Mouse (Mus musculus) limb, embryonic 15.5 days (tissue): Measurements from ENCODE around the gene Tas2r130. TPM values are rescaled to one million over a fixed set of nuclear protein-coding genes. Genes with fewer than 3 reads are reported as not detected.
"Not testable (repeated sequence)": the region's sequence is repeated elsewhere in the genome, so short reads cannot be mapped to it uniquely, and the experiment has no call there.

Experiments
- ATAC-seq: fragments of 200-750 bp; cut with Nextera tagmentation; 2 replicates; pipeline ENCODE4 v1.8.0; 2017; ENCODE audit warnings: low read depth, moderate TSS enrichment; ENCODE audit not compliant: insufficient number of reproducible peaks, low FRiP score, low TSS enrichment
- H3K27ac ChIP-seq: fragments of 300-500 bp; sonication (generic); 2 replicates; pipeline ENCODE4 v1.5.1; 2015; ENCODE audit warnings: moderate library complexity, mild to moderate bottlenecking, inconsistent platforms
- H3K27me3 ChIP-seq: fragments of 300-500 bp; sonication (generic); 2 replicates; pipeline ENCODE4 v1.6.1; 2015; ENCODE audit warnings: inconsistent platforms
- H3K36me3 ChIP-seq: fragments of 300-500 bp; sonication (generic); 2 replicates; pipeline ENCODE4 v1.6.1; 2015; ENCODE audit warnings: inconsistent platforms
- H3K4me1 ChIP-seq: fragments of 300-500 bp; sonication (generic); 2 replicates; pipeline ENCODE4 v1.6.1; 2015; ENCODE audit warnings: inconsistent platforms
- H3K4me2 ChIP-seq: fragments of 300-500 bp; sonication (generic); 2 replicates; pipeline ENCODE4 v1.6.1; 2015; ENCODE audit warnings: mild to moderate bottlenecking, inconsistent platforms
- H3K4me3 ChIP-seq: fragments of 300-500 bp; sonication (generic); 2 replicates; pipeline ENCODE4 v1.5.1; 2015; ENCODE audit warnings: mild to moderate bottlenecking, inconsistent platforms
- H3K9ac ChIP-seq: fragments of 300-500 bp; sonication (generic); 2 replicates; pipeline ENCODE4 v1.6.1; 2015; ENCODE audit warnings: inconsistent platforms
- H3K9me3 ChIP-seq: fragments of 300-500 bp; sonication (generic); 2 replicates; pipeline ENCODE4 v1.6.1; 2016; ENCODE audit warnings: inconsistent platforms
- WGBS: fragments of 180-500 bp; shearing (Covaris S2); methylation state at CpG from one replicate; pipeline ENCODE4 v1.1.7; 2015; 5-methylcytosine and 5-hydroxymethylcytosine counted together
- polyA plus RNA-seq: library from polyadenylated mRNA; unstranded; fragments of >200 nt; fragmentation: Nextera tagmentation; extraction: Ambion mirVana; gene quantifications from 2 replicates; pipeline ENCODE4 v1.2.1, GENCODE M21; 2015

Tas2r130 gene
- not detected in 2 replicates for polyA plus RNA-seq

DNA sequence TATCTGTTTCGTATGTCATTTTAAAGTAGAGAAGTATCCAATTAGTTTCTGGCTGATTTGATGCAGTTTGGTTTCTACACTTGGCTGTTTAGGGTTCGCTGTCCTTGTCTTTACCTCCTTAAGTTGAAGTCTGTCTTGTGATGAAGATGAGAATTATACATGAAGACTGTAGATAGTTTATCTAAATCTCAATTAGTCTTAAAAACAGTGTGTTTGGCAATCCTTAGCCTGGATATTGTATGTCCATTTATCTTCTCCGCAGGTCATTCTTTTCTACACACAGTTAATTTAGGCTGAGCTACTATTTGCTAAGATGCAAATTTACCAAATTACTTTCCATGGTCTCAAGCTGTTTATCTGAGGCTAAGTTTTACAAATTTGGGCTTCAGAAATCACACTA, at the start of gene Tas2r130:
Gene Tas2r130, minus strand, starts transcription at position 101 of the 400 bp plus-strand sequence.
- no peak within 1 kb of the TSS for H3K4me2 ChIP-seq
- no peak within 1 kb of the TSS for H3K4me3 ChIP-seq
- no peaks in the 10 kb centered on the region for H3K36me3 ChIP-seq
- H3K27ac ChIP-seq, result no peak within 1 kb of the TSS
- H3K27me3 ChIP-seq, result no peaks in the 10 kb centered on the region
- H3K9ac ChIP-seq, result no peak within 1 kb of the TSS
- no peak for ATAC-seq
- WGBS, result 68% methylated on average over 3 of the region's 3 CpGs
- H3K9me3 ChIP-seq, result no peaks in the 10 kb centered on the region
- H3K4me1 ChIP-seq, result no peaks in the 10 kb centered on the region

DNA sequence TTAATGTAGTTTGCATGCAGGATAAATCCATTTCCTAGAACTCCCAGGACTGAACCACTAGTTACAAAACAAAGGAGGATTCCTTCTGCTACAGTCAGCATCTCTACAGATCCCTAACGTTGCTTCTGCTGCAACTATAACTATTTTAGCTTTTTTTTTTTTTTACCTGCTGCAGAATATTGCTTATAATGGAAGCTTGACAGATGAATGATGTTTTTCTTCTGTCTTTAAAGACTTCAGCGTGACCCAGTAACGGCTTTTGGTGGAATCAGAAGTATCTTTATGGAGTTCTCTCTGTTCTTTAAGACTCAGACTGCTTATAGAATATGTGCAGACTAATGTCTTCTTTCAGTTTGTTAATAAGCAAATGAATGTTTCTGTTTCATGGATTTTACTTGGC, 48.1 kb upstream of the Tas2r130 start, which contains the start of gene Tas2r106:
Gene Tas2r106, minus strand, starts transcription at position 101 of the 400 bp plus-strand sequence.
- Histone ChIP-seq H3K9me3 (peaks cover 6% of the 10 kb centered on the region; the same call in 1 of the 2 replicates), H3K27me3 (no peaks in the 10 kb centered on the region), H3K9ac (no peak within 1 kb of the TSS), H3K36me3 (no peaks in the 10 kb centered on the region), H3K27ac (no peak within 1 kb of the TSS), H3K4me1 (no peaks in the 10 kb centered on the region), H3K4me3 (no peak within 1 kb of the TSS), H3K4me2 (no peak within 1 kb of the TSS)
- no peak for ATAC-seq
- WGBS, result 71% methylated on average over 3 of the region's 3 CpGs

DNA sequence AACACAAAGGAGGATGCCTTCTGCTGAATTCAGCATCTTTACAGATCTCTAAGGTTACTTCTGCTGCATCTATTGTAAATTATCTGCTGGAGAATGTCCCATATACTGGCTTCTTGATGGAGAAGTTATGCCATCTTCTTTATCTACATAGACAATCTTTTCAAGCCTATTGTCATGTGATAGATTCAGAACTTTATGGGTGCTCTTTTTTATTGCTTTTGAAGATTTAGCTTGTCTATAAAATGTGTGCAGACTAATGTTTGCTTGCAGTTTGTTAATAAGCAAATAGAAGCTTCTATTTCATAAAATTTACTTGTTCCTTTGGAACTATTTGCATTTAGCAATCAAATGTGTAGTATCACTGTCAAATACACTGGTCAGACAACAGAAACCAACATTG, 29.3 kb upstream of the Tas2r130 start, which contains the start of gene Tas2r107:
Gene Tas2r107, minus strand, starts transcription at position 101 of the 400 bp plus-strand sequence.
- Histone ChIP-seq H3K36me3 (no peaks in the 10 kb centered on the region), H3K4me2 (no peak within 1 kb of the TSS), H3K27me3 (no peaks in the 10 kb centered on the region), H3K9ac (no peak within 1 kb of the TSS), H3K9me3 (no peaks in the 10 kb centered on the region), H3K4me1 (no peaks in the 10 kb centered on the region), H3K27ac (no peak within 1 kb of the TSS), H3K4me3 (no peak within 1 kb of the TSS)
- no peak for ATAC-seq

DNA sequence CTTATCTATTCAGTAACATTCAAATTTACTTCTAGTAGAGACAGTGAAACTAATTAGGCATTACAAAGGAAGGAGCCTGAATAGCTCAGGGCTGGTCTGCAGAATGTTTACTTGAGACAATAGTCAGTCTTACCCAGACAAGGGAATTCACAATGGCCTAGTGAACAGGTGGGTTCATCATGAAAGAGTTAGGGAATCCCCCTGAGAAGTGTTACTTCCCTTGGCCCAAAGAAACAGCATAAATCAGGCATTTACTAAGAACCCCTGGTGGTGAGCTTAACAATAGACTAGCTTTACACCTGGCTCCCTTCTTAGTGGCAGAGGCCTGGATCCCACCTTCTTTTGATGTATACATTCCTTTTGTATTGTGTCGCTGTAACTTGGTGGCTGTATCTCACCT, 20.8 kb downstream of the Tas2r130 start:
- H3K27me3 ChIP-seq, H3K4me3 ChIP-seq, H3K4me1 ChIP-seq, H3K9ac ChIP-seq, H3K9me3 ChIP-seq, H3K36me3 ChIP-seq, H3K4me2 ChIP-seq, ATAC-seq, H3K27ac ChIP-seq: not testable (repeated sequence)
- 78% methylated on average over 1 of the region's 1 CpGs for WGBS

DNA sequence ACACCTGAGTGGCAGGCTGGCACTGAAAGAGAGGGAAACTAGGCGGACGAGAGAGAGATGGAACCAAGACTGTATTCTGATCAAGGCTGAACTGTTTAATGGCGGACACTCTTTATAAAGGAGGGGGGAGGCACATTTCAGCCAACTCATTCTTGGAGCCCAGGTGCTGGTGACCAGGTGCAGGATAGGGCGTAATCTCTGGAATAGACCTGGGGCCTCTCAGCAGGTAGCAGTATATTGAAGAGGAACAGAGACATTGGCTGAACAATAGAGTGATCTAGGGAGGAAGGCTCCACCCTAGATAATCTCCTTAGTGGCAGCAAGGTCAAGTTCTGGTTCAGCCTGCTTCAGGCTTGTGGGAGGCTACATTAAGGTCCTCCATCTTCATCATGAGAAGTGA, 25.9 kb downstream of the Tas2r130 start:
- Histone ChIP-seq H3K27ac (no peak overlapping the region), H3K9ac (no peak overlapping the region), H3K4me2 (no peak overlapping the region), H3K4me1 (no peaks in the 10 kb centered on the region), H3K27me3 (no peaks in the 10 kb centered on the region), H3K36me3 (no peaks in the 10 kb centered on the region), H3K9me3 (no peaks in the 10 kb centered on the region), H3K4me3 (no peak overlapping the region)
- no peak for ATAC-seq
- 91% methylated on average over 4 of the region's 4 CpGs for WGBS

Other genes with a start within 250 kb of the Tas2r130 start
- 83.7 and 89.1 TPM in 2 replicates for gene Ybx3, start 242.4 kb downstream of the Tas2r130 start, polyA plus RNA-seq
- gene 5430401F13Rik, start 144.5 kb downstream of the Tas2r130 start, polyA plus RNA-seq, result not detected in 2 replicates
- gene Gm6619, start 144.5 kb downstream of the Tas2r130 start, polyA plus RNA-seq, result not detected in 2 replicates
- not detected in 2 replicates for gene Tas2r107, start 29.2 kb upstream of the Tas2r130 start, polyA plus RNA-seq
- not detected in 2 replicates for gene Tas2r106, start 48.0 kb upstream of the Tas2r130 start, polyA plus RNA-seq
- gene Tas2r104, start 54.8 kb upstream of the Tas2r130 start, polyA plus RNA-seq, result not detected in 2 replicates
- not detected in 2 replicates for gene Tas2r105, start 56.6 kb upstream of the Tas2r130 start, polyA plus RNA-seq
- not detected in 2 replicates for gene Tas2r114, start 59.2 kb upstream of the Tas2r130 start, polyA plus RNA-seq